Mouse (Mus musculus): Measurements from ENCODE around the gene Ceacam16. TPM values are rescaled to one million over a fixed set of nuclear protein-coding genes. Genes with fewer than 3 reads are reported as not detected.

The Ceacam16 gene
- polyA plus RNA-seq, 1 experiment, result 1.3 TPM

DNA sequence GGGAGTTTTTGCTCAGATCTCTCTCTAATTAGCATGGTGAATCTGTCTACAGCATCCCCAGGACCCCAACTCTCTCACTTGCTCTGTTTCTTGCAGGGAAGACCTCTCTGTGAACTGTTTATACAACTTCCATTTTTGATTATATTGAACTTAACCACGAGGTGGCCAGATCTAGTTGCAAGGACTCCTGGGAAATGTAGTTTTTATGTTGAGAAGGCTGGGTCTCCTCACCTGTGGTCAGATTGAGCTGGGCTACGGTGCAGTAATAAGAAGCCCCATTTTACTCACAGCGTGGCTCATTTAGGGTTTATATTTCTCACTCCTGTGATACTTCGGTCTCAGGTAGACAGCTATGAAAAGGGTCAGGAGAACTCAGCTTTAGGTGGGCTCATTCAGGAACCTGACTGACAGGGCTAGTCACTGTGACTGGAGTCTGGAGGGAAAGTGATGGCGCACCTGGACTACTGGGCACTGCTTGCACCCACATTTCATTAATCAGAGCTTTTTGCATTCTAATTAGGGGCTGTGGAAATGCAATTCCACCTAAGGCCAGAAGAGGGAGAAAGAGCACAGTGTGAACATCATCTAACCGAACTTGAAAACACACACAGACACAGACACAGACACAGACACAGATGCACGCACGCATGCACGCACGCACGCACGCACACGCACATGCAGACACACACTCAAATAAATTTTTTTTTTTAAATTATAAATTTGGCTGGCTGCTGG is 15.0 kb upstream of the Ceacam16 start:
- peak; percentile 61; the same call in 1 of the 2 replicates for TF ChIP-seq CTCF (IDR thresholded peaks at IDR 0.05; ENCODE audit: extremely low read depth, insufficient read length, insufficient replicate concordance, low read depth, low read length)
- TF ChIP-seq POLR2A (IDR thresholded peaks at IDR 0.05; ENCODE audit: low read depth, low read length), result no peak
- Histone ChIP-seq H3K27me3 (ENCODE audit: control insufficient read depth, insufficient read depth, low read length) (no peaks in the 10 kb centered on the region), H3K36me3 (ENCODE audit: control insufficient read depth, insufficient read depth, low read length) (no peaks in the 10 kb centered on the region), H3K4me3 (ENCODE audit: low read depth, low read length) (no peak overlapping the region), H3K4me1 (ENCODE audit: control insufficient read depth, insufficient read depth, insufficient read length, low read length) (peaks cover 13% of the 10 kb centered on the region), H3K27ac (ENCODE audit: insufficient read depth, low read depth, low read length) (peak overlapping the region; percentile 57)
- 18% methylated on average over 13 of the region's 13 CpGs for WGBS

DNA sequence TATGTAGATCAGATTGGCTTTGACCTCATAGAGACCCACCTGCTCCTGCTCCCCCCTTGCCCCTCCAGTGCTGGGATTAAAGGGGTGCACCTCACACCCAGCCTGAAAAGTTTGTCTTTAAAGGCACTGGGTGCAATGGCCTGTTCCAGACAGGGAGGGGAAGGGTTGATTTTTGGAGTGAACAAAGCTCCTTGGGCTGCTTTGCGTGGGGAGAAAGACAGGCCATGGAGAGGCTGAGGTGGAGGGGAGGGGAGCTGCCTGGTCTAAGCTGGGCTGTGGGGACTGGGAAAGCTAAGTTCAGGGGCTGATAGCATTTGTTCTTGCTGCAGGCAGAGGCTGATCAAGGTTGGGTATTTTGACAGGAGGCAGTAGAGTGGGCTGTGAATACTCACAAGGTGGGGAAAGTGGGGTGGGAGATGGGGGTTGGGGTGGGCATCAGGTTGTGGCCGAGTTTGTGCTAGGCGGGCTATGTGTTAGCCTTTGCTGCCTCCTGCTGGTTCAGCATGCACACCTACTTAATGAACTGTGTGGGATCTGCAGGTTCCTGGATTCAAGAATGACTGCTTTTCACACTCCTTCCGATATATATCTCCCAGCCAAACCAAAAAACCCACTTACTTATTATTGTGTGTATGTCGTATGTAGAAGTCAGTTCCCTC is 11.0 kb upstream of the Ceacam16 start:
- Histone ChIP-seq H3K4me3 (ENCODE audit: low read depth, low read length) (no peak overlapping the region), H3K27ac (ENCODE audit: insufficient read depth, low read depth, low read length) (no peak overlapping the region), H3K4me1 (ENCODE audit: control insufficient read depth, insufficient read depth, insufficient read length, low read length) (peaks cover 13% of the 10 kb centered on the region), H3K36me3 (ENCODE audit: control insufficient read depth, insufficient read depth, low read length) (no peaks in the 10 kb centered on the region), H3K27me3 (ENCODE audit: control insufficient read depth, insufficient read depth, low read length) (no peaks in the 10 kb centered on the region)
- TF ChIP-seq POLR2A (IDR thresholded peaks at IDR 0.05; ENCODE audit: low read depth, low read length), result no peak
- peak; percentile 82; the same call in 1 of the 2 replicates for TF ChIP-seq CTCF (IDR thresholded peaks at IDR 0.05; ENCODE audit: extremely low read depth, insufficient read length, insufficient replicate concordance, low read depth, low read length)
- 46% methylated on average over 5 of the region's 5 CpGs for WGBS

DNA sequence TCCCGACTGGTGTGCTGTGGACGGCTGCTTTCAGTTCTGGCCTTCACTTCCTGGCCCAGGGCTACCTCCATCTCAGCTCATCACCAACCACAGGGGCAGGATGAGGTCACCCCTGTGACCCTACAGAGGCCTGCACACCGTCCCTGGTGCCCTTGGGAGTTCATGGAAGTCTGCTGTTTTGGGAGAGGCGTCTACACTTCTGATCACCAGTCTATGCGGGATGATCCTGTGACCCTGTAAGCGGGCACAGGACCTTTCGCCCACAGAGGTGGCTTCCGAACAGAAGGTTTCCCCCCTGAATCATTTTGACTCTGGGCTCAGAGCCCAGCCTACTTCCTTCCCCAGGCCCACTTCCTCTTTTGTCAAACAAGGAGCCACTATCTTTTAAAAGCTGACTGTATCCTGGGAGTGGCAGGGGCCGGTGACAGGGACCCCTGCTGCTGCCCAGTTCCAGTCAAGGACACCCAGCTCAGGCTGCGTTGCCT is 10.1 kb upstream of the Ceacam16 start:
- Histone ChIP-seq H3K4me3 (ENCODE audit: low read depth, low read length) (no peak overlapping the region), H3K27ac (ENCODE audit: insufficient read depth, low read depth, low read length) (peak overlapping the region; percentile 48), H3K4me1 (ENCODE audit: control insufficient read depth, insufficient read depth, insufficient read length, low read length) (peaks cover 20% of the 10 kb centered on the region), H3K36me3 (ENCODE audit: control insufficient read depth, insufficient read depth, low read length) (no peaks in the 10 kb centered on the region), H3K27me3 (ENCODE audit: control insufficient read depth, insufficient read depth, low read length) (no peaks in the 10 kb centered on the region)
- TF ChIP-seq POLR2A (IDR thresholded peaks at IDR 0.05; ENCODE audit: low read depth, low read length), result no peak
- TF ChIP-seq CTCF (IDR thresholded peaks at IDR 0.05; ENCODE audit: extremely low read depth, insufficient read length, insufficient replicate concordance, low read depth, low read length), result no peak
- WGBS, result 63% methylated on average over 10 of the region's 10 CpGs

DNA sequence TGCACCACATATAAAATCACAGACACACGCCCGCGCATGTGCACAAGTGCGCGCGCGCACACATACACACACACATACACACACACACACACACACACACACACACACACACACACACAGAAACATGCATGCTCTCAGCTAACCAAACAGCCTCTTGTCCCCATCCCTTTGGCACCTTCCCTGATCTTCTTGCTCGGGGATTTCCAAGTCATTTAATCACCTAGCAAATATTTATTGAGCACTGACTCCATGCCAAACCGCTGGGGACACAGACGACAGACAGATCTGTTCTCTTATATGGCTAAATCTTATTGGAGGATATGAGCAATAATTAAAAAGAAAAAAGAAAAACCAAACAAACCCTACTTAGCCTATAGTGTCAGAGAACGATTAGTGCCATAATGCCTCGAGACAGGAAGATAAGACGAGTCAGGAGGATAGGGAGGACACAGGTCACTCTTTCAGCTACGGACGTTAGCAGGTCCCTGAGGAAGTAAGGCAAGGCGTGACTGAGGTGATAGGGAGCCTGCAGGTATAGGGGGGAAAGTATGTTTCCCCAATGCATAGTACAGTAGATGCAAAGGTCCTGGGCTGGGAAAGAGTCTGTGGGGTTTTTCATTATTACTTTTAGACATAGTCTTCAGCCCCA is 6.8 kb upstream of the Ceacam16 start:
- no peaks in the 10 kb centered on the region for H3K27me3 ChIP-seq (ENCODE audit: control insufficient read depth, insufficient read depth, low read length)
- no peak for TF ChIP-seq POLR2A (IDR thresholded peaks at IDR 0.05; ENCODE audit: low read depth, low read length)
- TF ChIP-seq CTCF (IDR thresholded peaks at IDR 0.05; ENCODE audit: extremely low read depth, insufficient read length, insufficient replicate concordance, low read depth, low read length), result no peak
- WGBS, result 15% methylated on average over 16 of the region's 16 CpGs
- no peaks in the 10 kb centered on the region for H3K36me3 ChIP-seq (ENCODE audit: control insufficient read depth, insufficient read depth, low read length)
- H3K27ac ChIP-seq (ENCODE audit: insufficient read depth, low read depth, low read length), result peak overlapping the region; percentile 87
- peaks cover 37% of the 10 kb centered on the region for H3K4me1 ChIP-seq (ENCODE audit: control insufficient read depth, insufficient read depth, insufficient read length, low read length)
- H3K4me3 ChIP-seq (ENCODE audit: low read depth, low read length), result no peak overlapping the region

DNA sequence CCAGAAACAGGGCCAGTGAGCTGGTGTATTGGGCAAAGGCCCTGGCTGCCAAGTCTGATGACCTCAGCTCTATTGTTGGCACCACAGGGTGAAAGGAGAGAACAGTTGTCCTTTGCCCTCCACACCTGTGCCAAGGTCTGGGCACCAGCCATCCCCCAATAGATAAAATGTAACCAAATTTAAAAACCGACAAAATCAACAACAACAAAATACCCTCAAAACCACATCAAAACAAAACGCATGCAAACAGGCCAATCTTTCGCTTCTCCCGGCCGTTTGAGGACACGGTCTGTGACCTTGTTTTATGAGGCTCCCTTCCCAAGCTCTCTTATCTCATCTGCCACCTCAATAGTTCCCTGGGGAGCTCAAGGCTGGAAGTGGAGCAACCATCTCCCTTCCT is 5.4 kb upstream of the Ceacam16 start:
- 22% methylated on average over 6 of the region's 6 CpGs for WGBS
- Histone ChIP-seq H3K27me3 (ENCODE audit: control insufficient read depth, insufficient read depth, low read length) (no peaks in the 10 kb centered on the region), H3K27ac (ENCODE audit: insufficient read depth, low read depth, low read length) (peak overlapping the region; percentile 97), H3K36me3 (ENCODE audit: control insufficient read depth, insufficient read depth, low read length) (no peaks in the 10 kb centered on the region), H3K4me3 (ENCODE audit: low read depth, low read length) (no peak overlapping the region), H3K4me1 (ENCODE audit: control insufficient read depth, insufficient read depth, insufficient read length, low read length) (peaks cover 37% of the 10 kb centered on the region)
- TF ChIP-seq CTCF (IDR thresholded peaks at IDR 0.05; ENCODE audit: extremely low read depth, insufficient read length, insufficient replicate concordance, low read depth, low read length) (no peak), POLR2A (IDR thresholded peaks at IDR 0.05; ENCODE audit: low read depth, low read length) (no peak)

DNA sequence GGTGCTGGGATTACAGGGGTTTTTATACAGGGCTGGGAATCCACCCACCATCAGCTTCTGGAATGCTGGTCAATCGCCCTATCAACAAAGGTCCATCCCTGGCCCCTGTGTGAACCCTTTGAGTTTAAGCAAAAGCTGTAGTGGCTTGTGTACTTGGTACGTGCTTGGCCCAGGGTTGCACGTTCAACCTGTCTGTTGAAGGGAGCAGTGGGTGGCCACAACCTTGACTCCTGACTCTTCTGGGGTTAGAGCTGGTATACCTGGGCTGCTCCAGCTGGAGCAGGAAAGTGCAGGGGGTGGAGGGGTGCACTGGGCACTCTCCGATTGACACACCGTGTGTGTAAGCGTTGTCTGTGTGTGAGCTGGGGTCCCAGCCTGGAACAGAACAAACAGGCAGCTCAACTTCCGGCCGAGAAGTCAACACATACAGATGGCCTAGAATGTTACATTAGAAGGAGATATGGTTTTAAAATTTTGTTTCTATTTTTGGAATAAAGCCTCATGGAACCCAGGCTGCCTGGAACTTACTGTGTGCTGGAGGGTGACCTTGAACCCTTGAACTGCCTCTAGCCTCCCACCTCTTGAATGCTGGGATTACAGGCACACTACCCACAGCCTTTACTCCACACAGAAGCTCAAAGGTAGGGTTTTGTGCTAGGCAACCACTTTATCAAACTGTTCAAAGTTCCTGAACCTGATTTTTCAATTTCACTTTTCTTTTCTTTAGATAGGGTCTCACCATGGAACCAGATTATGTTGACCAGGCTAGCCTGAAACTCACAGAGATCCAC is 4.3 kb upstream of the Ceacam16 start:
- H3K36me3 ChIP-seq (ENCODE audit: control insufficient read depth, insufficient read depth, low read length), result no peaks in the 10 kb centered on the region
- WGBS, result 78% methylated on average over 8 of the region's 8 CpGs
- H3K4me3 ChIP-seq (ENCODE audit: low read depth, low read length), result no peak overlapping the region
- H3K27me3 ChIP-seq (ENCODE audit: control insufficient read depth, insufficient read depth, low read length), result no peaks in the 10 kb centered on the region
- TF ChIP-seq POLR2A (IDR thresholded peaks at IDR 0.05; ENCODE audit: low read depth, low read length), result no peak
- no peak for TF ChIP-seq CTCF (IDR thresholded peaks at IDR 0.05; ENCODE audit: extremely low read depth, insufficient read length, insufficient replicate concordance, low read depth, low read length)
- H3K27ac ChIP-seq (ENCODE audit: insufficient read depth, low read depth, low read length), result peak overlapping the region; percentile 97
- H3K4me1 ChIP-seq (ENCODE audit: control insufficient read depth, insufficient read depth, insufficient read length, low read length), result peaks cover 35% of the 10 kb centered on the region
